Mouse (Mus musculus) common myeloid progenitor, adult 5-6 weeks (primary cell): ENCODE measurements at regions not wholly inside any gene's neighbourhood (a gene's known extent, or its start where the extent isn't known, plus 50 kb on each side); places are given as distances from the start of the nearest gene placed in this dataset.

Experiments used
- ATAC-seq: replicated peaks from 2 replicates; pipeline ENCODE4 v1.8.0; 2016; ENCODE audit warnings: low read depth, mild to moderate bottlenecking, moderate TSS enrichment, inconsistent platforms; ENCODE audit not compliant: poor library complexity, severe bottlenecking

- no peak for ATAC-seq
Observed at GRCm38 (mm10) chr5:18425098-18425497, 64.9 kb upstream of the Gnai1 start.

GRCm38 (mm10) chr5:18414892-18415291 lies 54.7 kb upstream of the Gnai1 start:
- no peak for ATAC-seq
